Mouse (Mus musculus) lung, embryonic 16.5 days (tissue): ENCODE data around the gene Olfr223. TPM values are rescaled to one million over a fixed set of nuclear protein-coding genes. Genes with fewer than 3 reads are reported as not detected.
"Not testable (repeated sequence)": the region's sequence is repeated elsewhere in the genome, so short reads cannot be mapped to it uniquely, and the experiment has no call there.

Source experiments
- ATAC-seq: fragments of 200-750 bp; cut with Nextera tagmentation; 2 replicates; pipeline ENCODE4 v1.8.0; 2017; ENCODE audit warnings: low read depth, mild to moderate bottlenecking, moderate library complexity
- H3K27ac ChIP-seq: fragments of 300-500 bp; sonication (generic); 2 replicates; pipeline ENCODE4 v1.5.1; 2014; ENCODE audit warnings: mild to moderate bottlenecking, control low read depth, low read length
- H3K27me3 ChIP-seq: fragments of 300-500 bp; sonication (generic); 2 replicates; pipeline ENCODE4 v1.6.1; 2014; ENCODE audit warnings: low read depth, low read length, mixed read lengths; ENCODE audit not compliant: control insufficient read depth, insufficient read depth
- H3K36me3 ChIP-seq: fragments of 300-500 bp; sonication (generic); 2 replicates; pipeline ENCODE4 v1.6.1; 2014; ENCODE audit warnings: low read length; ENCODE audit not compliant: control insufficient read depth, insufficient read depth
- H3K4me1 ChIP-seq: fragments of 300-500 bp; sonication (generic); replicated peaks from 2 replicates; pipeline ENCODE4 v1.6.1; 2014; ENCODE audit warnings: low read length, mixed read lengths; ENCODE audit not compliant: control insufficient read depth, insufficient read depth
- H3K4me2 ChIP-seq: fragments of 300-500 bp; sonication (generic); 2 replicates; pipeline ENCODE4 v1.6.1; 2014; ENCODE audit warnings: low read depth, low read length, control low read depth
- H3K4me3 ChIP-seq: fragments of 300-500 bp; sonication (generic); 2 replicates; pipeline ENCODE4 v1.5.1; 2014; ENCODE audit warnings: mild to moderate bottlenecking, low read length, control low read depth
- H3K9ac ChIP-seq: fragments of 300-500 bp; sonication (generic); 2 replicates; pipeline ENCODE4 v1.6.1; 2014; ENCODE audit warnings: low read length, control low read depth
- H3K9me3 ChIP-seq: fragments of 300-500 bp; sonication (generic); 2 replicates; pipeline ENCODE4 v1.6.1; 2016; ENCODE audit warnings: low read length; ENCODE audit not compliant: control insufficient read depth
- WGBS: fragments of 180-500 bp; shearing (Covaris S2); extraction: QIAGEN DNeasy Blood & Tissue Kit; methylation state at CpG from one replicate; pipeline ENCODE4 v1.1.7; 2014; 5-methylcytosine and 5-hydroxymethylcytosine counted together
- polyA plus RNA-seq: library from polyadenylated mRNA; unstranded; fragments of >200 nt; fragmentation: Nextera tagmentation; extraction: Ambion mirVana; gene quantifications from 2 replicates; pipeline ENCODE4 v1.2.1, GENCODE M21; 2015

Gene Olfr223
- polyA plus RNA-seq, 1 experiment from 2014 or later = not detected

- Histone ChIP-seq H3K4me2 (no peak overlapping the region), H3K27ac (no peak overlapping the region), H3K36me3 (no peaks in the 10 kb centered on the region), H3K9ac (no peak overlapping the region), H3K4me1 (no peaks in the 10 kb centered on the region), H3K4me3 (no peak overlapping the region), H3K9me3 (no peaks in the 10 kb centered on the region), H3K27me3 (no peaks in the 10 kb centered on the region)
- WGBS = 36% methylated on average over 1 of the region's 1 CpGs
- ATAC-seq = no peak
Measured at GRCm38 (mm10) chr11:59602287-59602686, 9.2 kb upstream of the Olfr223 start.

GRCm38 (mm10) chr11:59600872-59601271 lies 7.8 kb upstream of the Olfr223 start:
- Histone ChIP-seq H3K27ac (no peak overlapping the region), H3K4me1 (no peaks in the 10 kb centered on the region), H3K27me3 (no peaks in the 10 kb centered on the region), H3K4me3 (no peak overlapping the region), H3K9ac (no peak overlapping the region), H3K4me2 (no peak overlapping the region), H3K36me3 (no peaks in the 10 kb centered on the region), H3K9me3 (no peaks in the 10 kb centered on the region)
- 82% methylated on average over 3 of the region's 3 CpGs for WGBS
- ATAC-seq = no peak

- Histone ChIP-seq H3K4me1 (no peaks in the 10 kb centered on the region), H3K27me3 (no peaks in the 10 kb centered on the region), H3K4me2 (no peak overlapping the region), H3K27ac (no peak overlapping the region), H3K9ac (no peak overlapping the region), H3K9me3 (no peaks in the 10 kb centered on the region), H3K36me3 (no peaks in the 10 kb centered on the region), H3K4me3 (no peak overlapping the region)
- WGBS = 50% methylated on average over 7 of the region's 7 CpGs
- no peak for ATAC-seq
Measured at GRCm38 (mm10) chr11:59599211-59599610, 6.1 kb upstream of the Olfr223 start.

GRCm38 (mm10) chr11:59596950-59597349 lies 3.9 kb upstream of the Olfr223 start:
- Histone ChIP-seq H3K4me2 (no peak overlapping the region), H3K4me1 (no peaks in the 10 kb centered on the region), H3K27ac (no peak overlapping the region), H3K36me3 (no peaks in the 10 kb centered on the region), H3K9ac (no peak overlapping the region), H3K27me3 (no peaks in the 10 kb centered on the region), H3K4me3 (no peak overlapping the region), H3K9me3 (no peaks in the 10 kb centered on the region)
- 76% methylated on average over 8 of the region's 8 CpGs for WGBS
- ATAC-seq = no peak

- Histone ChIP-seq H3K9me3 (no peaks in the 10 kb centered on the region), H3K36me3 (no peaks in the 10 kb centered on the region), H3K4me2 (no peak overlapping the region), H3K9ac (no peak overlapping the region), H3K4me3 (no peak overlapping the region), H3K27ac (no peak overlapping the region), H3K27me3 (no peaks in the 10 kb centered on the region), H3K4me1 (no peaks in the 10 kb centered on the region)
- ATAC-seq = no peak
- 39% methylated on average over 4 of the region's 4 CpGs for WGBS
Measured at GRCm38 (mm10) chr11:59596091-59596490, 3.0 kb upstream of the Olfr223 start.

- Histone ChIP-seq H3K9me3 (no peaks in the 10 kb centered on the region), H3K36me3 (no peaks in the 10 kb centered on the region), H3K9ac (no peak overlapping the region), H3K27ac (no peak overlapping the region), H3K27me3 (no peaks in the 10 kb centered on the region), H3K4me1 (no peaks in the 10 kb centered on the region), H3K4me2 (no peak overlapping the region), H3K4me3 (no peak overlapping the region)
- WGBS = 87% methylated on average over 8 of the region's 8 CpGs
- ATAC-seq = no peak
Measured at GRCm38 (mm10) chr11:59589496-59589895, 3.6 kb downstream of the Olfr223 start.

- Histone ChIP-seq H3K27me3 (no peaks in the 10 kb centered on the region), H3K9me3 (no peaks in the 10 kb centered on the region), H3K4me2 (no peak overlapping the region), H3K27ac (no peak overlapping the region), H3K36me3 (no peaks in the 10 kb centered on the region), H3K4me3 (no peak overlapping the region), H3K9ac (no peak overlapping the region), H3K4me1 (no peaks in the 10 kb centered on the region)
- no peak for ATAC-seq
- 21% methylated on average over 6 of the region's 6 CpGs for WGBS
Measured at GRCm38 (mm10) chr11:59584539-59584938, 8.6 kb downstream of the Olfr223 start.

- H3K4me2 ChIP-seq, H3K36me3 ChIP-seq, H3K9me3 ChIP-seq, H3K9ac ChIP-seq, H3K4me3 ChIP-seq, H3K4me1 ChIP-seq, ATAC-seq, H3K27ac ChIP-seq, H3K27me3 ChIP-seq: not testable (repeated sequence)
Measured at GRCm38 (mm10) chr11:59576135-59576534, 17.0 kb downstream of the Olfr223 start, which contains the start of gene Olfr222. Gene Olfr222 (minus strand): TSS chr11:59576235.

GRCm38 (mm10) chr11:59575726-59576125 lies 17.4 kb downstream of the Olfr223 start:
- H3K27ac ChIP-seq = no peak overlapping the region
- no peak for ATAC-seq
- H3K9me3 ChIP-seq = no peaks in the 10 kb centered on the region
- no peak overlapping the region for H3K4me2 ChIP-seq
- no peak overlapping the region for H3K9ac ChIP-seq
- no peaks in the 10 kb centered on the region for H3K36me3 ChIP-seq
- H3K4me1 ChIP-seq = no peaks in the 10 kb centered on the region
- H3K4me3 ChIP-seq = no peak overlapping the region
- 42% methylated on average over 9 of the region's 9 CpGs for WGBS
- peaks cover 4% of the 10 kb centered on the region for H3K27me3 ChIP-seq

- Histone ChIP-seq H3K4me2 (no peak overlapping the region), H3K27me3 (peaks cover 4% of the 10 kb centered on the region), H3K4me3 (no peak overlapping the region), H3K9ac (no peak overlapping the region), H3K4me1 (no peaks in the 10 kb centered on the region), H3K36me3 (no peaks in the 10 kb centered on the region), H3K27ac (no peak overlapping the region), H3K9me3 (no peaks in the 10 kb centered on the region)
- ATAC-seq = no peak
- WGBS = 60% methylated on average over 3 of the region's 3 CpGs
Measured at GRCm38 (mm10) chr11:59569306-59569705, 23.8 kb downstream of the Olfr223 start.
